Mouse (Mus musculus): ENCODE measurements around the gene Ap2a1. TPM values are rescaled to one million over a fixed set of nuclear protein-coding genes. Genes with fewer than 3 reads are reported as not detected.
"Not testable (repeated sequence)": the region's sequence is repeated elsewhere in the genome, so short reads cannot be mapped to it uniquely, and the experiment has no call there.

Ap2a1 gene
- polyA plus RNA-seq, 1 experiment from 2014 or later, result 67.3 TPM

GRCm38 (mm10) chr7:44888256-44889105 is 40.8 kb downstream of the Ap2a1 start:
- Histone ChIP-seq H3K27me3 (ENCODE audit: control insufficient read depth, insufficient read depth, low read length) (no peaks in the 10 kb centered on the region), H3K4me2 (replicated peaks; ENCODE audit: low read depth, low read length) (no peak overlapping the region), H3K4me3 (ENCODE audit: low read depth, low read length) (no peak overlapping the region), H3K4me1 (ENCODE audit: control insufficient read depth, insufficient read depth, low read length) (peaks cover 18% of the 10 kb centered on the region), H3K9me3 (ENCODE audit: control insufficient read depth, low read depth, low read length) (no peaks in the 10 kb centered on the region), H3K27ac (ENCODE audit: low read length) (no peak overlapping the region), H3K36me3 (ENCODE audit: control insufficient read depth, insufficient read depth, low read length) (peaks cover 32% of the 10 kb centered on the region), H3K9ac (replicated peaks; ENCODE audit: low read depth, low read length) (no peak overlapping the region)
- no peak for ATAC-seq (ENCODE audit: insufficient number of reproducible peaks, insufficient read depth, low FRiP score, low read depth)
- WGBS, result 90% methylated on average over 13 of the region's 13 CpGs

- no peak overlapping the region for H3K4me3 ChIP-seq (ENCODE audit: low read depth, low read length)
- no peak overlapping the region for H3K9ac ChIP-seq (replicated peaks; ENCODE audit: low read depth, low read length)
- no peak overlapping the region for H3K4me2 ChIP-seq (replicated peaks; ENCODE audit: low read depth, low read length)
- 92% methylated on average over 7 of the region's 7 CpGs for WGBS
- H3K27ac ChIP-seq (ENCODE audit: low read length), result no peak overlapping the region
- peaks cover 43% of the 10 kb centered on the region for H3K36me3 ChIP-seq (ENCODE audit: control insufficient read depth, insufficient read depth, low read length)
- ATAC-seq (ENCODE audit: insufficient number of reproducible peaks, insufficient read depth, low FRiP score, low read depth), result no peak
- H3K27me3 ChIP-seq (ENCODE audit: control insufficient read depth, insufficient read depth, low read length), result no peaks in the 10 kb centered on the region
- H3K4me1 ChIP-seq (ENCODE audit: control insufficient read depth, insufficient read depth, low read length), result peaks cover 14% of the 10 kb centered on the region
- H3K9me3 ChIP-seq (ENCODE audit: control insufficient read depth, low read depth, low read length), result no peaks in the 10 kb centered on the region
Measured at GRCm38 (mm10) chr7:44886964-44887363, 42.3 kb downstream of the Ap2a1 start.

GRCm38 (mm10) chr7:44884637-44885036 is 44.7 kb downstream of the Ap2a1 start:
- no peaks in the 10 kb centered on the region for H3K27me3 ChIP-seq (ENCODE audit: control insufficient read depth, insufficient read depth, low read length)
- no peak overlapping the region for H3K4me3 ChIP-seq (ENCODE audit: low read depth, low read length)
- no peak overlapping the region for H3K4me2 ChIP-seq (replicated peaks; ENCODE audit: low read depth, low read length)
- H3K9ac ChIP-seq (replicated peaks; ENCODE audit: low read depth, low read length), result no peak overlapping the region
- no peaks in the 10 kb centered on the region for H3K9me3 ChIP-seq (ENCODE audit: control insufficient read depth, low read depth, low read length)
- peaks cover 61% of the 10 kb centered on the region for H3K36me3 ChIP-seq (ENCODE audit: control insufficient read depth, insufficient read depth, low read length)
- H3K4me1 ChIP-seq (ENCODE audit: control insufficient read depth, insufficient read depth, low read length), result no peaks in the 10 kb centered on the region
- ATAC-seq (ENCODE audit: insufficient number of reproducible peaks, insufficient read depth, low FRiP score, low read depth), result no peak
- no peak overlapping the region for H3K27ac ChIP-seq (ENCODE audit: low read length)
- 96% methylated on average over 5 of the region's 5 CpGs for WGBS

DNA sequence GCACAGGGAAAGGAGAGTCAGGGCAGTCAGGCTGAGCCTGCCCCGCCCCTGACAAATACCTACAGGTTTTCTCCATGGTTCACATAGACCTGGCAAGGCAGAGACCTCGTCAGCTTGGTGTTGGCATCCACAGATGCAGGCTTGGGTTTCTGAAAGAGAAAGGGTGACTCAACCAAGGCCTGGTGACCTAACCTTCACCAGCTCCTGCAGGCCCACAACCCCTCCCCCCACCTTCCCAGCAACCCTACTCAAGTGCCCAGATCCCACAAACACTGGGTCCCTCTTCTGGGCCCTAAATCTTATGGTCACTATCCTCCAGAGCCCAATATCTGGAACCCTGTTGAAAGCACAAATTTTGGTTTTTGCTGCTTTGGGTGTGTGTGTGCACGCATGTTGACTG is 46.3 kb downstream of the Ap2a1 start:
- H3K9me3 ChIP-seq (ENCODE audit: control insufficient read depth, low read depth, low read length), result no peaks in the 10 kb centered on the region
- WGBS, result 92% methylated on average over 3 of the region's 3 CpGs
- no peaks in the 10 kb centered on the region for H3K4me1 ChIP-seq (ENCODE audit: control insufficient read depth, insufficient read depth, low read length)
- no peaks in the 10 kb centered on the region for H3K27me3 ChIP-seq (ENCODE audit: control insufficient read depth, insufficient read depth, low read length)
- no peak overlapping the region for H3K27ac ChIP-seq (ENCODE audit: low read length)
- H3K4me2 ChIP-seq (replicated peaks; ENCODE audit: low read depth, low read length), result no peak overlapping the region
- no peak overlapping the region for H3K9ac ChIP-seq (replicated peaks; ENCODE audit: low read depth, low read length)
- peaks cover 71% of the 10 kb centered on the region for H3K36me3 ChIP-seq (ENCODE audit: control insufficient read depth, insufficient read depth, low read length)
- no peak overlapping the region for H3K4me3 ChIP-seq (ENCODE audit: low read depth, low read length)
- no peak for ATAC-seq (ENCODE audit: insufficient number of reproducible peaks, insufficient read depth, low FRiP score, low read depth)

GRCm38 (mm10) chr7:44877833-44878232 is 51.5 kb downstream of the Ap2a1 start:
- Histone ChIP-seq H3K36me3 (ENCODE audit: control insufficient read depth, insufficient read depth, low read length) (peaks cover 58% of the 10 kb centered on the region), H3K27ac (ENCODE audit: low read length) (no peak overlapping the region), H3K9ac (replicated peaks; ENCODE audit: low read depth, low read length) (no peak overlapping the region)

GRCm38 (mm10) chr7:44871774-44872173 is 57.5 kb downstream of the Ap2a1 start:
- 93% methylated on average over 2 of the region's 2 CpGs for WGBS
- H3K36me3 ChIP-seq (ENCODE audit: control insufficient read depth, insufficient read depth, low read length); H3K27ac ChIP-seq (ENCODE audit: low read length); H3K27me3 ChIP-seq (ENCODE audit: control insufficient read depth, insufficient read depth, low read length); H3K4me3 ChIP-seq (ENCODE audit: low read depth, low read length); ATAC-seq (ENCODE audit: insufficient number of reproducible peaks, insufficient read depth, low FRiP score, low read depth); H3K9me3 ChIP-seq (ENCODE audit: control insufficient read depth, low read depth, low read length); H3K4me2 ChIP-seq (replicated peaks; ENCODE audit: low read depth, low read length); H3K9ac ChIP-seq (replicated peaks; ENCODE audit: low read depth, low read length): not testable (repeated sequence)
- H3K4me1 ChIP-seq (ENCODE audit: control insufficient read depth, insufficient read depth, low read length), result peaks cover 27% of the 10 kb centered on the region

More at GRCm38 (mm10) chr7:44877833-44878232, 51.5 kb downstream of the Ap2a1 start:
- no peak for ATAC-seq (ENCODE audit: insufficient number of reproducible peaks, insufficient read depth, low FRiP score, low read depth)
- Histone ChIP-seq H3K9me3 (ENCODE audit: control insufficient read depth, low read depth, low read length) (no peaks in the 10 kb centered on the region), H3K4me2 (replicated peaks; ENCODE audit: low read depth, low read length) (no peak overlapping the region), H3K27me3 (ENCODE audit: control insufficient read depth, insufficient read depth, low read length) (no peaks in the 10 kb centered on the region), H3K4me3 (ENCODE audit: low read depth, low read length) (no peak overlapping the region), H3K4me1 (ENCODE audit: control insufficient read depth, insufficient read depth, low read length) (0 out of 2 replicates have a peak, but pooled peaks cover 5% of the 10 kb centered on the region)
- 87% methylated on average over 14 of the region's 14 CpGs for WGBS

DNA sequence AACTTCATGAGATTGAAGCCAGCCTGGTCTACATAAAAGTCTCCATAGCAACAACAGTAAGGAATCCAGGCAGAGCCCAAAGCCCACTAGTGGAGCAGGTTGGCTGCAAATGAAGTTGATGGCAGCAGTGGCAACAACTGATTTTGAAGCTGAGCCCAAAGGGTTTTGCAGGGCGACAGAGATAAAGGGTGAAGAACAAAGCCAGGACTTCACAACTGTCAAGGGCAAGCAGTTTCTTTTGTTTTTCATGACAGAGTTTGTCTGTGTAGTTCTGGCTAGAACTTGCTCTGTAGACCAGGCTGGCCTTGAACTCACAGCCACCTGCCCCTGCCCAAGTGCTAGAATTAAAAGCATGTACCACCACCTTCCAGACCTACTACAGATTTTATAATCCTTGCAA is 58.1 kb downstream of the Ap2a1 start:
- WGBS, result 78% methylated on average over 1 of the region's 1 CpGs
- Histone ChIP-seq H3K9me3 (ENCODE audit: control insufficient read depth, low read depth, low read length) (no peaks in the 10 kb centered on the region), H3K4me2 (replicated peaks; ENCODE audit: low read depth, low read length) (no peak overlapping the region), H3K27ac (ENCODE audit: low read length) (no peak overlapping the region), H3K4me3 (ENCODE audit: low read depth, low read length) (no peak overlapping the region), H3K9ac (replicated peaks; ENCODE audit: low read depth, low read length) (no peak overlapping the region), H3K4me1 (ENCODE audit: control insufficient read depth, insufficient read depth, low read length) (peaks cover 33% of the 10 kb centered on the region), H3K36me3 (ENCODE audit: control insufficient read depth, insufficient read depth, low read length) (peaks cover 7% of the 10 kb centered on the region), H3K27me3 (ENCODE audit: control insufficient read depth, insufficient read depth, low read length) (no peaks in the 10 kb centered on the region)
- no peak for ATAC-seq (ENCODE audit: insufficient number of reproducible peaks, insufficient read depth, low FRiP score, low read depth)

DNA sequence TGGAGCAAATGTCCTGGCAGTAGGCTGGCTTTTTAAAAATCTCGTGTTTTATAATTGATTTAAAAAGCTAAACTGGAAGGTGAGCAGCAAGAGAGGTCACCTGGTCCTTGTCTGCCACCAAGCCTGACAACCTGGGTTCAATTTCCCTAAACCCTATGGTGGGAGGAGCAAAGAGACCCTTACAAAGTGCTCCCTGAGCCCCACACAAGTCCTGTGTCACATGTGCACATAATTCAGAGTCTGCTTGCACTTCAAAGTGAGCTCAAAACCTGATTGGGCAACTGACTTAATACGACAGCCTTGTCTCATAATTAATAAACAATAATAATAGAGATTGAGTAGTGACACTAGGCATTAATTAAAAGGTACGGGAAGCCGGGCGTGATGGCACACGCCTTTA is 58.7 kb downstream of the Ap2a1 start:
- Histone ChIP-seq H3K4me1 (ENCODE audit: control insufficient read depth, insufficient read depth, low read length) (peaks cover 39% of the 10 kb centered on the region), H3K9ac (replicated peaks; ENCODE audit: low read depth, low read length) (peak overlapping the region; percentile 19; the same call in 1 of the 2 replicates), H3K4me2 (replicated peaks; ENCODE audit: low read depth, low read length) (peak overlapping the region; percentile 53), H3K4me3 (ENCODE audit: low read depth, low read length) (peak overlapping the region; percentile 94), H3K27me3 (ENCODE audit: control insufficient read depth, insufficient read depth, low read length) (no peaks in the 10 kb centered on the region), H3K27ac (ENCODE audit: low read length) (peak overlapping the region; percentile 100), H3K9me3 (ENCODE audit: control insufficient read depth, low read depth, low read length) (no peaks in the 10 kb centered on the region), H3K36me3 (ENCODE audit: control insufficient read depth, insufficient read depth, low read length) (peaks cover 12% of the 10 kb centered on the region)
- ATAC-seq (ENCODE audit: insufficient number of reproducible peaks, insufficient read depth, low FRiP score, low read depth), result no peak
- WGBS, result 75% methylated on average over 6 of the region's 6 CpGs

All from stomach, embryonic 14.5 days (tissue).